Mouse (Mus musculus): ENCODE measurements around the gene Hist1h3f. TPM values are rescaled to one million over a fixed set of nuclear protein-coding genes. Genes with fewer than 3 reads are reported as not detected.
A peak's percentile ranks its signal among the peaks of the same experiment; 100 is the strongest.

Gene Hist1h3f
- total and polyA plus RNA-seq, 3 experiments = 1.2 to 541 TPM; not detected in 1

- no peak overlapping the region for H3K4me3 ChIP-seq (ENCODE audit: control insufficient read depth in 1 of 2, insufficient read depth in 1 of 2, low read depth in 2 of 2, low read length in 2 of 2)
- peaks cover 0 to 40% of the 10 kb centered on the region in 2 experiments; a peak in 2 of 4 replicates for H3K36me3 ChIP-seq (ENCODE audit: control insufficient read depth in 1 of 2, insufficient read depth in 2 of 2, low read length in 2 of 2)
- peak; percentile 50 for DNase-seq (ENCODE audit: low read depth, low spot score)
- H3K9ac ChIP-seq (ENCODE audit: control insufficient read depth, low read depth, low read length, poor library complexity, severe bottlenecking) = peak overlapping the region; percentile 80
- TF ChIP-seq NELFE (IDR thresholded peaks at IDR 0.05; ENCODE audit: low read depth, low read length) = no peak
- no peak for TF ChIP-seq GATA1 (IDR thresholded peaks at IDR 0.05; ENCODE audit: low read depth, low read length)
- TF ChIP-seq POLR2AphosphoS2 (IDR thresholded peaks at IDR 0.05; ENCODE audit: low read length) = no peak
- no peak for TF ChIP-seq USF2 (IDR thresholded peaks at IDR 0.05; ENCODE audit: borderline replicate concordance in 1 of 2, insufficient read depth in 1 of 2, low read depth in 1 of 2, low read length in 2 of 2)
- TF ChIP-seq SMC3 (IDR thresholded peaks at IDR 0.05; ENCODE audit: low read depth, low read length) = no peak
- TF ChIP-seq ETS1 (IDR thresholded peaks at IDR 0.05; ENCODE audit: low read depth, low read length) = no peak
- no peak for TF ChIP-seq JUND (IDR thresholded peaks at IDR 0.05; ENCODE audit: low read depth, low read length)
- no peak for TF ChIP-seq TBP (IDR thresholded peaks at IDR 0.05; ENCODE audit: low read depth, low read length)
- TF ChIP-seq ZC3H11A (IDR thresholded peaks at IDR 0.05; ENCODE audit: low read depth, low read length) = no peak
- no peak for TF ChIP-seq NRF1 (IDR thresholded peaks at IDR 0.05; ENCODE audit: insufficient read depth, low read depth, low read length, poor library complexity, severe bottlenecking)
- H3K27me3 ChIP-seq (ENCODE audit: control insufficient read depth in 1 of 2, insufficient read depth in 2 of 2, low read length in 2 of 2) = no peaks in the 10 kb centered on the region
- no peaks in the 10 kb centered on the region for H3K9me3 ChIP-seq (replicated peaks; ENCODE audit: insufficient read depth, low read length)
- no peaks in the 10 kb centered on the region; the same call in 1 of the 2 replicates for H3K79me2 ChIP-seq (ENCODE audit: control insufficient read depth, insufficient read depth, low read length, poor library complexity)
- peak overlapping the region; percentile 83 for H3K27ac ChIP-seq (ENCODE audit: control insufficient read depth, low read depth, low read length)
- peaks cover 0 to 10% of the 10 kb centered on the region in 2 experiments; a peak in 2 of 4 replicates for H3K4me1 ChIP-seq (ENCODE audit: control insufficient read depth in 1 of 2, insufficient read depth in 2 of 2, low read length in 2 of 2)
Observed at GRCm38 (mm10) chr13:23583387-23584068, 39.7 kb downstream of the Hist1h3f start.

- H3K27me3 ChIP-seq (ENCODE audit: control insufficient read depth in 1 of 2, insufficient read depth in 2 of 2, low read length in 2 of 2) = no peaks in the 10 kb centered on the region
- DNase-seq (ENCODE audit: low read depth, low spot score) = peak; percentile 73
- peaks cover 0 to 10% of the 10 kb centered on the region in 2 experiments; a peak in 2 of 4 replicates for H3K4me1 ChIP-seq (ENCODE audit: control insufficient read depth in 1 of 2, insufficient read depth in 2 of 2, low read length in 2 of 2)
- H3K9ac ChIP-seq (ENCODE audit: control insufficient read depth, low read depth, low read length, poor library complexity, severe bottlenecking) = peak overlapping the region; percentile 80
- H3K9me3 ChIP-seq (replicated peaks; ENCODE audit: insufficient read depth, low read length) = no peaks in the 10 kb centered on the region
- no peaks in the 10 kb centered on the region; the same call in 1 of the 2 replicates for H3K79me2 ChIP-seq (ENCODE audit: control insufficient read depth, insufficient read depth, low read length, poor library complexity)
- H3K4me3 ChIP-seq (ENCODE audit: control insufficient read depth in 1 of 2, insufficient read depth in 1 of 2, low read depth in 2 of 2, low read length in 2 of 2) = peak overlapping the region; percentile 51 to 60
- peaks cover 0 to 37% of the 10 kb centered on the region in 2 experiments; a peak in 2 of 4 replicates for H3K36me3 ChIP-seq (ENCODE audit: control insufficient read depth in 1 of 2, insufficient read depth in 2 of 2, low read length in 2 of 2)
- H3K27ac ChIP-seq (ENCODE audit: control insufficient read depth, low read depth, low read length) = peak overlapping the region; percentile 98
- TF ChIP-seq MYC (IDR thresholded peaks at IDR 0.05; ENCODE audit: low read depth, low read length) (no peak), TBP (IDR thresholded peaks at IDR 0.05; ENCODE audit: low read depth, low read length) (0 out of 2 replicates have a peak, but pooled peaks have one; percentile 35)
Observed at GRCm38 (mm10) chr13:23584331-23584730, 40.5 kb downstream of the Hist1h3f start.

GRCm38 (mm10) chr13:23585029-23585441 lies 41.2 kb downstream of the Hist1h3f start:
- no peak for TF ChIP-seq ZKSCAN1 (IDR thresholded peaks at IDR 0.05; ENCODE audit: low read depth, low read length)
- 0 out of 2 replicates have a peak, but pooled peaks have one; percentile 97 for TF ChIP-seq POLR2AphosphoS5 (IDR thresholded peaks at IDR 0.05; ENCODE audit: borderline replicate concordance, low read depth, low read length)
- TF ChIP-seq ZNF384 (IDR thresholded peaks at IDR 0.05; ENCODE audit: low read depth, low read length) = no peak
- TF ChIP-seq NRF1 (IDR thresholded peaks at IDR 0.05; ENCODE audit: insufficient read depth, low read depth, low read length, poor library complexity, severe bottlenecking) = no peak
- TF ChIP-seq POLR2A (IDR thresholded peaks at IDR 0.05; ENCODE audit: control insufficient read depth in 1 of 2, insufficient read depth in 1 of 2, low read depth in 1 of 2, low read length in 2 of 2, poor library complexity in 1 of 2) = peak in 1 of 2 experiments; percentile 79; a peak in 3 of 4 replicates
- H3K79me2 ChIP-seq (ENCODE audit: control insufficient read depth, insufficient read depth, low read length, poor library complexity) = no peaks in the 10 kb centered on the region; the same call in 1 of the 2 replicates
- peak overlapping the region; percentile 80 for H3K9ac ChIP-seq (ENCODE audit: control insufficient read depth, low read depth, low read length, poor library complexity, severe bottlenecking)
- H3K4me3 ChIP-seq (ENCODE audit: control insufficient read depth in 1 of 2, insufficient read depth in 1 of 2, low read depth in 2 of 2, low read length in 2 of 2) = peak overlapping the region; percentile 51 to 60
- peak; percentile 91 for DNase-seq (ENCODE audit: low read depth, low spot score)
- H3K4me1 ChIP-seq (ENCODE audit: control insufficient read depth in 1 of 2, insufficient read depth in 2 of 2, low read length in 2 of 2) = peaks cover 0 to 10% of the 10 kb centered on the region in 2 experiments; a peak in 2 of 4 replicates
- H3K9me3 ChIP-seq (replicated peaks; ENCODE audit: insufficient read depth, low read length) = no peaks in the 10 kb centered on the region
- H3K27ac ChIP-seq (ENCODE audit: control insufficient read depth, low read depth, low read length) = peak overlapping the region; percentile 98
- H3K36me3 ChIP-seq (ENCODE audit: control insufficient read depth in 1 of 2, insufficient read depth in 2 of 2, low read length in 2 of 2) = peaks cover 0 to 37% of the 10 kb centered on the region in 2 experiments; a peak in 2 of 4 replicates
- H3K27me3 ChIP-seq (ENCODE audit: control insufficient read depth in 1 of 2, insufficient read depth in 2 of 2, low read length in 2 of 2) = no peaks in the 10 kb centered on the region

Measured in MEL (cell line).